Mouse (Mus musculus) hindbrain, postnatal 0 days (tissue): ENCODE results near the gene Sorl1. TPM values are rescaled to one million over a fixed set of nuclear protein-coding genes. Genes with fewer than 3 reads are reported as not detected.

Experiments used
- ATAC-seq: fragments of 200-750 bp; cut with Nextera tagmentation; 2 replicates; pipeline ENCODE4 v1.8.0; 2017; ENCODE audit warnings: mild to moderate bottlenecking, moderate TSS enrichment, moderate library complexity
- DNase-seq: peaks from one replicate; pipeline ENCODE4 v3.0.0-alpha.2; 2015; ENCODE audit warnings: low spot score
- H3K27ac ChIP-seq: fragments of 300-500 bp; sonication (generic); 2 replicates; pipeline ENCODE4 v1.5.1; 2014; ENCODE audit warnings: mild to moderate bottlenecking
- H3K27me3 ChIP-seq: fragments of 300-500 bp; sonication (generic); 2 replicates; pipeline ENCODE4 v1.6.1; 2014; ENCODE audit warnings: low read length, mixed read lengths; ENCODE audit not compliant: insufficient read depth
- H3K36me3 ChIP-seq: fragments of 300-500 bp; sonication (generic); 2 replicates; pipeline ENCODE4 v1.6.1; 2014; ENCODE audit warnings: low read length, mixed read lengths; ENCODE audit not compliant: insufficient read depth
- H3K4me1 ChIP-seq: fragments of 300-500 bp; sonication (generic); 2 replicates; pipeline ENCODE4 v1.6.1; 2014; ENCODE audit warnings: antibody characterized with exemption, low read length, mixed read lengths; ENCODE audit not compliant: insufficient read depth
- H3K4me2 ChIP-seq: fragments of 300-500 bp; sonication (generic); 2 replicates; pipeline ENCODE4 v1.6.1; 2014; ENCODE audit warnings: low read depth, mild to moderate bottlenecking, low read length, moderate library complexity, mixed read lengths
- H3K4me3 ChIP-seq: fragments of 300-500 bp; sonication (generic); 2 replicates; pipeline ENCODE4 v1.5.1; 2014; ENCODE audit warnings: low read length
- H3K9ac ChIP-seq: fragments of 300-500 bp; sonication (generic); replicated peaks from 2 replicates; pipeline ENCODE4 v1.6.1; 2014; ENCODE audit warnings: mild to moderate bottlenecking, low read length, moderate library complexity, mixed read lengths
- H3K9me3 ChIP-seq: fragments of 300-500 bp; sonication (generic); 2 replicates; pipeline ENCODE4 v1.6.1; 2016; ENCODE audit warnings: low read length, mixed read lengths
- CTCF ChIP-seq: IDR thresholded peaks from 2 replicates; pipeline ENCODE4 v1.5.1; 2016; ENCODE audit warnings: antibody characterized with exemption, control low read depth, low read depth
- WGBS: fragments of 180-500 bp; shearing (Covaris S2); extraction: QIAGEN DNeasy Blood & Tissue Kit; methylation state at CpG from one replicate; pipeline ENCODE4 v1.1.7; 2014; 5-methylcytosine and 5-hydroxymethylcytosine counted together
- polyA plus RNA-seq: library from polyadenylated mRNA; unstranded; fragments of >200 nt; fragmentation: Nextera tagmentation; extraction: Ambion mirVana; gene quantifications from 2 replicates; pipeline ENCODE4 v1.2.1, GENCODE M21; 2015
- total RNA-seq: library from RNA; depleted of rRNA; stranded (reverse); fragments of >200 nt; gene quantifications from 2 replicates; pipeline ENCODE4 v1.2.3, GENCODE M21; 2014

The Sorl1 gene
- total and polyA plus RNA-seq, 2 experiments from 2014 or later, result 8.2 to 25.6 TPM

GRCm38 (mm10) chr9:42123204-42123603 is 893 bp downstream of the Sorl1 start:
- peak overlapping the region; percentile 98 for H3K4me2 ChIP-seq
- H3K4me3 ChIP-seq, result peak overlapping the region; percentile 91
- DNase-seq (peak; percentile 33), ATAC-seq (peak; percentile 4; the same call in 1 of the 2 replicates)
- peaks cover 7% of the 10 kb centered on the region; the same call in 1 of the 2 replicates for H3K4me1 ChIP-seq
- no peaks in the 10 kb centered on the region for H3K9me3 ChIP-seq
- no peak for TF ChIP-seq CTCF
- H3K27ac ChIP-seq, result peak overlapping the region; percentile 75; the same call in 1 of the 2 replicates
- no peaks in the 10 kb centered on the region for H3K36me3 ChIP-seq
- H3K9ac ChIP-seq, result peak overlapping the region; percentile 86
- H3K27me3 ChIP-seq, result no peaks in the 10 kb centered on the region
- WGBS, result 18% methylated on average over 11 of the region's 11 CpGs

- TF ChIP-seq CTCF, result no peak
- no peaks in the 10 kb centered on the region for H3K9me3 ChIP-seq
- H3K27me3 ChIP-seq, result no peaks in the 10 kb centered on the region
- H3K4me2 ChIP-seq, result peak overlapping the region; percentile 98
- WGBS, result 80% methylated on average over 6 of the region's 6 CpGs
- no peaks in the 10 kb centered on the region for H3K36me3 ChIP-seq
- H3K4me3 ChIP-seq, result peak overlapping the region; percentile 91
- 0 out of 2 replicates have a peak overlapping the region, but pooled peaks have one; percentile 75 for H3K27ac ChIP-seq
- H3K9ac ChIP-seq, result peak overlapping the region; percentile 86; the same call in 1 of the 2 replicates
- H3K4me1 ChIP-seq, result peaks cover 7% of the 10 kb centered on the region; the same call in 1 of the 2 replicates
- DNase-seq (no peak), ATAC-seq (no peak)
These were observed 1.7 kb downstream of the Sorl1 start for GRCm38 (mm10) chr9:42122441-42122840.

- ATAC-seq, result no peak
- peaks cover 7% of the 10 kb centered on the region; the same call in 1 of the 2 replicates for H3K4me1 ChIP-seq
These were observed 2.3 kb downstream of the Sorl1 start for GRCm38 (mm10) chr9:42121631-42122354.

GRCm38 (mm10) chr9:42116418-42117056 is 7.6 kb downstream of the Sorl1 start:
- H3K4me1 ChIP-seq, result 0 out of 2 replicates have a peak, but pooled peaks cover 2% of the 10 kb centered on the region
- TF ChIP-seq CTCF, result no peak
- peak; percentile 10; the same call in 1 of the 2 replicates for ATAC-seq
- DNase-seq, result peak; percentile 51
- H3K4me2 ChIP-seq, result no peak overlapping the region
- no peak overlapping the region for H3K4me3 ChIP-seq
- WGBS, result 57% methylated on average over 10 of the region's 10 CpGs
- no peaks in the 10 kb centered on the region for H3K9me3 ChIP-seq
- H3K9ac ChIP-seq, result no peak overlapping the region
- H3K27me3 ChIP-seq, result no peaks in the 10 kb centered on the region
- no peak overlapping the region for H3K27ac ChIP-seq
- H3K36me3 ChIP-seq, result no peaks in the 10 kb centered on the region

More at GRCm38 (mm10) chr9:42121631-42122354, 2.3 kb downstream of the Sorl1 start:
- DNase-seq, result no peak
- Histone ChIP-seq H3K27ac (no peak overlapping the region), H3K4me2 (peak overlapping the region; percentile 98), H3K36me3 (no peaks in the 10 kb centered on the region), H3K9ac (peak overlapping the region; percentile 6; the same call in 1 of the 2 replicates), H3K9me3 (no peaks in the 10 kb centered on the region), H3K27me3 (no peaks in the 10 kb centered on the region), H3K4me3 (peak overlapping the region; percentile 5; the same call in 1 of the 2 replicates)
- no peak for TF ChIP-seq CTCF
- 60% methylated on average over 10 of the region's 10 CpGs for WGBS

GRCm38 (mm10) chr9:42115078-42115477 is 9.0 kb downstream of the Sorl1 start:
- Histone ChIP-seq H3K4me1 (0 out of 2 replicates have a peak, but pooled peaks cover 2% of the 10 kb centered on the region), H3K27me3 (no peaks in the 10 kb centered on the region), H3K36me3 (no peaks in the 10 kb centered on the region), H3K4me2 (no peak overlapping the region), H3K9me3 (no peaks in the 10 kb centered on the region), H3K9ac (no peak overlapping the region), H3K4me3 (no peak overlapping the region), H3K27ac (no peak overlapping the region)
- DNase-seq (no peak), ATAC-seq (no peak)
- 93% methylated on average over 7 of the region's 7 CpGs for WGBS
- no peak for TF ChIP-seq CTCF

GRCm38 (mm10) chr9:42113316-42113715 is 10.8 kb downstream of the Sorl1 start:
- Histone ChIP-seq H3K27ac (no peak overlapping the region), H3K27me3 (no peaks in the 10 kb centered on the region), H3K4me1 (0 out of 2 replicates have a peak, but pooled peaks cover 3% of the 10 kb centered on the region), H3K9ac (no peak overlapping the region), H3K9me3 (no peaks in the 10 kb centered on the region), H3K4me3 (no peak overlapping the region), H3K4me2 (no peak overlapping the region), H3K36me3 (no peaks in the 10 kb centered on the region)
- no peak for DNase-seq
- no peak for ATAC-seq
- TF ChIP-seq CTCF, result no peak
- WGBS, result 90% methylated on average over 5 of the region's 5 CpGs
